Mouse (Mus musculus): ENCODE results near the gene Ubl4a. TPM values are rescaled to one million over a fixed set of nuclear protein-coding genes. Genes with fewer than 3 reads are reported as not detected.
A peak's percentile ranks its signal among the peaks of the same experiment; 100 is the strongest.
"Not testable (repeated sequence)": the region's sequence is repeated elsewhere in the genome, so short reads cannot be mapped to it uniquely, and the experiment has no call there.

The Ubl4a gene
- polyA plus RNA-seq, 1 experiment from 2014 or later: 72.0 TPM

- Histone ChIP-seq H3K9me3 (ENCODE audit: control insufficient read depth, low read length) (no peaks in the 10 kb centered on the region), H3K9ac (ENCODE audit: low read length) (peak overlapping the region; percentile 73), H3K4me3 (ENCODE audit: low read depth, low read length) (peak overlapping the region; percentile 51), H3K4me2 (ENCODE audit: low read depth) (peak overlapping the region; percentile 59), H3K27ac (ENCODE audit: low read depth, low read length) (no peak overlapping the region), H3K4me1 (ENCODE audit: control insufficient read depth, insufficient read depth, low read length) (no peaks in the 10 kb centered on the region), H3K36me3 (ENCODE audit: control insufficient read depth, insufficient read depth, low read length) (no peaks in the 10 kb centered on the region), H3K27me3 (ENCODE audit: control insufficient read depth, insufficient read depth, low read length) (no peaks in the 10 kb centered on the region)
- DNase-seq (ENCODE audit: low spot score) (no peak), ATAC-seq (ENCODE audit: insufficient read depth, low FRiP score, low TSS enrichment) (no peak)
- WGBS: 72% methylated on average over 10 of the region's 10 CpGs
Measured at GRCm38 (mm10) chrX:74367512-74367911, 5.5 kb downstream of the Ubl4a start.

DNA sequence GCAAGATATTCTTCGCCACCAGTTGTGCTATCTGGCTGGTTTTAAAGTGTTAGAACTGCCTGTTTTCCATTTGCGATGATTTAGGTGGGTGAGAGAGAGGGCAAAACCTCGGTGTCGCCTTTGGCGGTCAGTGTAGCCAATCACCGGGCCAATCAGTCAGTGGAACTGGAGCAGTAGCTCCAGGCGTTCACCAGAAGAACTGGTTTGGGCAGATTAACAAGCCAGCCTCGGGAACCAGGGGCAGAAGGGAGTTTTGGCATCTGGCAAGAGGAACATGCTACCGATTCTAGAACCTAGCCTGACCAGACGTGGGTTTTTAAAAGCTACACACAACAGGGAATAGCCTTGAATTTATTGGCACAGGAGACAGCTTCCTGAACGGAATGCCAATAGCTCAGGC is 13.8 kb downstream of the Ubl4a start:
- Histone ChIP-seq H3K27me3 (ENCODE audit: control insufficient read depth, insufficient read depth, low read length) (no peaks in the 10 kb centered on the region), H3K4me1 (ENCODE audit: control insufficient read depth, insufficient read depth, low read length) (no peaks in the 10 kb centered on the region), H3K9ac (ENCODE audit: low read length) (no peak overlapping the region), H3K4me2 (ENCODE audit: low read depth) (no peak overlapping the region), H3K27ac (ENCODE audit: low read depth, low read length) (no peak overlapping the region), H3K4me3 (ENCODE audit: low read depth, low read length) (no peak overlapping the region), H3K9me3 (ENCODE audit: control insufficient read depth, low read length) (no peaks in the 10 kb centered on the region), H3K36me3 (ENCODE audit: control insufficient read depth, insufficient read depth, low read length) (no peaks in the 10 kb centered on the region)
- no peak for ATAC-seq (ENCODE audit: insufficient read depth, low FRiP score, low TSS enrichment)
- no peak for DNase-seq (ENCODE audit: low spot score)
- 52% methylated on average over 11 of the region's 11 CpGs for WGBS

DNA sequence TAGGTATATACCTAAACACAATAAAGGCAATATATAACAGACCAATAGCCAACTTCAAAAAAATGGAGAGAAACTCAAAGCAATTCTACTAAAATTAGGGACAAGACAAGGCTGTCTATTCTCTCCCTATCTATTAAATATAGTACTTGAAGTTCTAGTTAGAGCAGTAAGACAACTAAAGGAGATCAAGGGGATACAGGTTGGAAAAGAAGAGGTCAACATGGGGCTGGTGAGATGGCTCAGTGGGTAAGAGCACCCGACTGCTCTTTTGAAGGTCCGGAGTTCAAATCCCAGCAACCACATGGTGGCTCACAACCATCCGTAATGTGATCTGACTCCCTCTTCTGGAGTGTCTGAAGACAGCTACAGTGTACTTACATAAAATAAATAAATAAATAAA is 15.9 kb downstream of the Ubl4a start:
- ATAC-seq (ENCODE audit: insufficient read depth, low FRiP score, low TSS enrichment); H3K4me2 ChIP-seq (ENCODE audit: low read depth); H3K4me1 ChIP-seq (ENCODE audit: control insufficient read depth, insufficient read depth, low read length); H3K9ac ChIP-seq (ENCODE audit: low read length); H3K36me3 ChIP-seq (ENCODE audit: control insufficient read depth, insufficient read depth, low read length); H3K27ac ChIP-seq (ENCODE audit: low read depth, low read length); H3K4me3 ChIP-seq (ENCODE audit: low read depth, low read length); H3K27me3 ChIP-seq (ENCODE audit: control insufficient read depth, insufficient read depth, low read length); DNase-seq (ENCODE audit: low spot score); H3K9me3 ChIP-seq (ENCODE audit: control insufficient read depth, low read length): not testable (repeated sequence)
- WGBS: 93% methylated on average over 2 of the region's 3 CpGs

DNA sequence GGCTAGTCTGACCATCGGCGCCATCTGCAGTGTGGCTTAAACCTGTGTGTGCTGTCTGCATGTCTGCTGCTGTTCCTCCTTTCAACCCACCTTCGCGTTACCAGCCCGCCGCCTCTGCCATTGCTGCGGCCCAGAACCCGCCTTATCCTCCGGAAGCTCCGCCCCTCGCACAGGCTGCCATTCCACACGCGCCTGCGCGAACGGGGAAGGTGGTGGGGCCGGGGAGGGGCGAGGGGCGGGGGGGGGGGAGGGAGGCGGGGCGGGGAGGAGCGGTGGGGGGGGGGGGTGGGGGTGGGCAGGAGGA is 19.6 kb downstream of the Ubl4a start, which contains the start of gene Lage3:
Gene Lage3, minus strand, starts transcription at position 152 of the 304 bp plus-strand sequence.
- ATAC-seq (ENCODE audit: insufficient read depth, low FRiP score, low TSS enrichment) (peak; percentile 55; the same call in 1 of the 2 replicates), DNase-seq (ENCODE audit: low spot score) (peak; percentile 74)
- Histone ChIP-seq H3K4me2 (ENCODE audit: low read depth) (peak within 1 kb of the TSS; percentile 50), H3K27me3 (ENCODE audit: control insufficient read depth, insufficient read depth, low read length) (no peaks in the 10 kb centered on the region), H3K9me3 (ENCODE audit: control insufficient read depth, low read length) (no peaks in the 10 kb centered on the region), H3K4me1 (ENCODE audit: control insufficient read depth, insufficient read depth, low read length) (no peaks in the 10 kb centered on the region), H3K27ac (ENCODE audit: low read depth, low read length) (no peak within 1 kb of the TSS), H3K36me3 (ENCODE audit: control insufficient read depth, insufficient read depth, low read length) (no peaks in the 10 kb centered on the region), H3K9ac (ENCODE audit: low read length) (peak within 1 kb of the TSS; percentile 45), H3K4me3 (ENCODE audit: low read depth, low read length) (peak within 1 kb of the TSS; percentile 38)
- 19% methylated on average over 11 of the region's 22 CpGs for WGBS

GRCm38 (mm10) chrX:74352645-74353466 is 20.2 kb downstream of the Ubl4a start:
- H3K4me1 ChIP-seq (ENCODE audit: control insufficient read depth, insufficient read depth, low read length): no peaks in the 10 kb centered on the region
- H3K27me3 ChIP-seq (ENCODE audit: control insufficient read depth, insufficient read depth, low read length): no peaks in the 10 kb centered on the region
- H3K4me2 ChIP-seq (ENCODE audit: low read depth): peak overlapping the region; percentile 50
- H3K9me3 ChIP-seq (ENCODE audit: control insufficient read depth, low read length): no peaks in the 10 kb centered on the region
- 29% methylated on average over 13 of the region's 13 CpGs for WGBS
- DNase-seq (ENCODE audit: low spot score): no peak
- peak; percentile 48; the same call in 1 of the 2 replicates for ATAC-seq (ENCODE audit: insufficient read depth, low FRiP score, low TSS enrichment)
- peak overlapping the region; percentile 38 for H3K4me3 ChIP-seq (ENCODE audit: low read depth, low read length)
- no peak overlapping the region for H3K27ac ChIP-seq (ENCODE audit: low read depth, low read length)
- peak overlapping the region; percentile 45 for H3K9ac ChIP-seq (ENCODE audit: low read length)
- no peaks in the 10 kb centered on the region for H3K36me3 ChIP-seq (ENCODE audit: control insufficient read depth, insufficient read depth, low read length)

- ATAC-seq (ENCODE audit: insufficient read depth, low FRiP score, low TSS enrichment) (no peak), DNase-seq (ENCODE audit: low spot score) (no peak)
- Histone ChIP-seq H3K4me2 (ENCODE audit: low read depth) (peak overlapping the region; percentile 61), H3K4me1 (ENCODE audit: control insufficient read depth, insufficient read depth, low read length) (0 out of 2 replicates have a peak, but pooled peaks cover 6% of the 10 kb centered on the region), H3K27me3 (ENCODE audit: control insufficient read depth, insufficient read depth, low read length) (no peaks in the 10 kb centered on the region), H3K27ac (ENCODE audit: low read depth, low read length) (no peak overlapping the region), H3K9me3 (ENCODE audit: control insufficient read depth, low read length) (no peaks in the 10 kb centered on the region), H3K9ac (ENCODE audit: low read length) (no peak overlapping the region), H3K4me3 (ENCODE audit: low read depth, low read length) (peak overlapping the region; percentile 47), H3K36me3 (ENCODE audit: control insufficient read depth, insufficient read depth, low read length) (no peaks in the 10 kb centered on the region)
- WGBS: 45% methylated on average over 2 of the region's 2 CpGs
Measured at GRCm38 (mm10) chrX:74330166-74330930, 42.7 kb downstream of the Ubl4a start.

- Histone ChIP-seq H3K36me3 (ENCODE audit: control insufficient read depth, insufficient read depth, low read length) (no peaks in the 10 kb centered on the region), H3K9me3 (ENCODE audit: control insufficient read depth, low read length) (no peaks in the 10 kb centered on the region), H3K4me2 (ENCODE audit: low read depth) (peak overlapping the region; percentile 61), H3K9ac (ENCODE audit: low read length) (peak overlapping the region; percentile 65), H3K4me3 (ENCODE audit: low read depth, low read length) (peak overlapping the region; percentile 47), H3K4me1 (ENCODE audit: control insufficient read depth, insufficient read depth, low read length) (0 out of 2 replicates have a peak, but pooled peaks cover 6% of the 10 kb centered on the region), H3K27ac (ENCODE audit: low read depth, low read length) (no peak overlapping the region), H3K27me3 (ENCODE audit: control insufficient read depth, insufficient read depth, low read length) (no peaks in the 10 kb centered on the region)
- ATAC-seq (ENCODE audit: insufficient read depth, low FRiP score, low TSS enrichment) (peak; percentile 33), DNase-seq (ENCODE audit: low spot score) (no peak)
- 24% methylated on average over 10 of the region's 10 CpGs for WGBS
Measured at GRCm38 (mm10) chrX:74329215-74329671, 43.8 kb downstream of the Ubl4a start.

- Histone ChIP-seq H3K4me2 (ENCODE audit: low read depth) (peak within 1 kb of the TSS; percentile 61), H3K9me3 (ENCODE audit: control insufficient read depth, low read length) (no peaks in the 10 kb centered on the region), H3K27ac (ENCODE audit: low read depth, low read length) (peak within 1 kb of the TSS; percentile 67; the same call in 1 of the 2 replicates), H3K4me1 (ENCODE audit: control insufficient read depth, insufficient read depth, low read length) (0 out of 2 replicates have a peak, but pooled peaks cover 6% of the 10 kb centered on the region), H3K27me3 (ENCODE audit: control insufficient read depth, insufficient read depth, low read length) (no peaks in the 10 kb centered on the region), H3K9ac (ENCODE audit: low read length) (peak within 1 kb of the TSS; percentile 65), H3K4me3 (ENCODE audit: low read depth, low read length) (peak within 1 kb of the TSS; percentile 47), H3K36me3 (ENCODE audit: control insufficient read depth, insufficient read depth, low read length) (no peaks in the 10 kb centered on the region)
- DNase-seq (ENCODE audit: low spot score): peak; percentile 77
- 13% methylated on average over 18 of the region's 30 CpGs for WGBS
- peak; percentile 95 for ATAC-seq (ENCODE audit: insufficient read depth, low FRiP score, low TSS enrichment)
Measured at GRCm38 (mm10) chrX:74328725-74329161, 44.3 kb downstream of the Ubl4a start, which contains the start of gene Plxna3. TSS of gene Plxna3 (plus strand) at chrX:74329066.

Measured in neural tube, embryonic 11.5 days (tissue).